Mouse (Mus musculus): ENCODE measurements around the gene Tbc1d23. TPM values are rescaled to one million over a fixed set of nuclear protein-coding genes. Genes with fewer than 3 reads are reported as not detected.

The Tbc1d23 gene
- polyA plus RNA-seq, 1 experiment from 2014 or later, result 13.4 TPM

DNA sequence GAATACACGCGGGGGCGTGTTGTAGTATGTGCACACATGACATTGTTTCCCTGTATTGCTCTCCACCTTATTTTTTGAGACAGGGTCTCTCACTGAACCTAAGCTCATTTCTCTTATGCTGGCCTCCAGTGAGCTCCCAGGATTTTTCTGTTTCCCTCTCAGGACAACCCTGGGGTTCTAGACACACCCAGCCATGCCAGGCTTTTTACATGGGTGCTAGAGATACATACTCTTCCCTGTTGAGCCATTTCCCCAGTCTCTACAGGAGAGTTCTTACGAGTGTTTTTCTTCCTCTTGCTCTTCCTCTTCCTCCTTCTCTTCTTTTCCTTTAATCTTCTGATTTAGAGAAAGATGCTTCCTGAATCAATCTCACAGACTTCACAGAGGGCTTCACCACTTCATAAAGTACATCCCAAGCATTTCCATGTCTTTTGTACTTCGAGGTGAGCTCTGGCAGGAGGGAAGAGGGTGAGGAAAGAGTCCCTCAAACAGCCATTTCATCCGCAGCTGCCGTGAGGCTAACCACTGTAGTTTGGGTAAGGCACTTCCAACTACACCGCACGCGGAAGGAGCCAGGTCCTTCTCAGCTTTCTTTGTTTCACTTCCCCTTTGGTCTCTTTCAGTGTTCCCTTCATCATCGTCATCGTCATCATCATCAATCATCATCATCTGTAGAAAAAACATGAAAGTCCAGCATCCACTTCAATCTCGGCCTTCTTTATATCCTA is 28.2 kb upstream of the Tbc1d23 start:
- WGBS, result 81% methylated on average over 13 of the region's 13 CpGs
- Histone ChIP-seq H3K36me3 (ENCODE audit: control insufficient read depth, insufficient read depth, low read length) (no peaks in the 10 kb centered on the region), H3K4me2 (no peak overlapping the region), H3K4me3 (ENCODE audit: low read depth, low read length) (no peak overlapping the region), H3K9me3 (ENCODE audit: control insufficient read depth, low read length) (no peaks in the 10 kb centered on the region), H3K27me3 (replicated peaks; ENCODE audit: control insufficient read depth, insufficient read depth, low read length) (no peaks in the 10 kb centered on the region), H3K27ac (ENCODE audit: low read depth, low read length) (no peak overlapping the region), H3K9ac (ENCODE audit: low read depth, low read length) (no peak overlapping the region), H3K4me1 (replicated peaks; ENCODE audit: control insufficient read depth, insufficient read depth, low read length) (no peaks in the 10 kb centered on the region)
- ATAC-seq (replicated peaks; ENCODE audit: low FRiP score) (no peak), DNase-seq (ENCODE audit: low spot score) (no peak)

DNA sequence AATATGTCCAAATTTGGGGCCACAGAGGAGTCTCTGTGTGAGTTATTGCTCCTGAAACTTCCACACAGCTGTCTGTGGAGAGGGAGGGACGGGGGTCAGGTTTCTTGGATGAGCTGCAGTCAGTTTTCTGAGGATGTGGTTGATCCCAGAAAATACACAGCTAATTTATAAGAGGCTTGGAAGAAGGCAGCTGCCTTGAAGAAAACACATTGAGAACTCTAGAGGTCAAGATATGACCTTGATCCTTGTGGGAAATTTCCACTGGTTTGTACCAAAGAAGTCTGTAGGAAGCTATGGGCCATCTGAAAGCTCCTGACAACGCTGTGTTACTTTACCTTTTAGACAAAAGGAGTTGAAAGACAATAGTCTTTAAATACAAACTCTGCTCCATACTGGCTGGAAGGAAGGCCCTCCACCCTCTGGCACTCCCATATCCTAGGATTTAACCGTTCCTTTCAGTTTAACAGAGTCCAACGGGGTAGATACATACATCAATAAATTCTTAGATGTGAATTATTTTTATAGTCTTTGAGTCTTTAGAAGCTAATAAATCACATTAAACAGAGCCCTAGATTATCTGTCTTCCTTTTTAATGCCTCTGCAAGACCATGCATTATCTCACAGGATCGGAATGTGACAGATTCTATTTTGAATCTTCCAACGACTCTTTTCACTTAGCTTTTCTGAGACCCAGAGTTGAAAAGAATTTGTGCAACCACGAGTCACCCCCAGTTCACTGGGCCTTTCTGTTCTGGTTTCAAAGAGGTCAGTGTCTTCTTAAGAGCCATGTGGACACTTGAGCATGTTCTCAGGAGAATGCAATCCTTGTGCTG is 20.5 kb upstream of the Tbc1d23 start:
- Histone ChIP-seq H3K4me1 (replicated peaks; ENCODE audit: control insufficient read depth, insufficient read depth, low read length) (no peaks in the 10 kb centered on the region), H3K27ac (ENCODE audit: low read depth, low read length) (no peak overlapping the region), H3K9ac (ENCODE audit: low read depth, low read length) (no peak overlapping the region), H3K4me2 (no peak overlapping the region), H3K9me3 (ENCODE audit: control insufficient read depth, low read length) (no peaks in the 10 kb centered on the region), H3K36me3 (ENCODE audit: control insufficient read depth, insufficient read depth, low read length) (no peaks in the 10 kb centered on the region), H3K27me3 (replicated peaks; ENCODE audit: control insufficient read depth, insufficient read depth, low read length) (no peaks in the 10 kb centered on the region), H3K4me3 (ENCODE audit: low read depth, low read length) (no peak overlapping the region)
- 50% methylated on average over 7 of the region's 7 CpGs for WGBS
- no peak for DNase-seq (ENCODE audit: low spot score)
- no peak for ATAC-seq (replicated peaks; ENCODE audit: low FRiP score)

DNA sequence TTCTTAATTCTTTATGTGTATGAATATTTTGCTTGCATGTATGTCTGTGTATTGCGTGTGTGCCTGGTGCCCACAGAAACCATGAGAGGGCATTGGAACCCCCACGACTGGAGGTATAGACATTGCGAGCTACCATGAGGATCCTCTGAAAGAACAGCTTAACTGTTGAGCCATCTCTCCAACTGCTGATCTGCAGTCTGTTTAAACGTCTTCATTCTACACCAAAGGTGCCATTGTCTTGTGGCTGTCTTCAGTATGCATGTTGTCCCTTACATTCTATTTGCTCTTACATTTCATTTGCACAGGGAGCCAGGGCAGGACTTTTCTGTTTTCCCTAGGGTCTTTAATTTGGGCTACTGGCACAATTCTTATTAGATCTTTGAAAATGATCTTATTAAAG is 19.7 kb upstream of the Tbc1d23 start:
- no peak overlapping the region for H3K9ac ChIP-seq (ENCODE audit: low read depth, low read length)
- H3K27me3 ChIP-seq (replicated peaks; ENCODE audit: control insufficient read depth, insufficient read depth, low read length), result no peaks in the 10 kb centered on the region
- H3K9me3 ChIP-seq (ENCODE audit: control insufficient read depth, low read length), result no peaks in the 10 kb centered on the region
- WGBS, result 80% methylated on average over 4 of the region's 4 CpGs
- ATAC-seq (replicated peaks; ENCODE audit: low FRiP score) (no peak), DNase-seq (ENCODE audit: low spot score) (no peak)
- H3K27ac ChIP-seq (ENCODE audit: low read depth, low read length), result no peak overlapping the region
- no peak overlapping the region for H3K4me2 ChIP-seq
- no peaks in the 10 kb centered on the region for H3K4me1 ChIP-seq (replicated peaks; ENCODE audit: control insufficient read depth, insufficient read depth, low read length)
- no peaks in the 10 kb centered on the region for H3K36me3 ChIP-seq (ENCODE audit: control insufficient read depth, insufficient read depth, low read length)
- no peak overlapping the region for H3K4me3 ChIP-seq (ENCODE audit: low read depth, low read length)

DNA sequence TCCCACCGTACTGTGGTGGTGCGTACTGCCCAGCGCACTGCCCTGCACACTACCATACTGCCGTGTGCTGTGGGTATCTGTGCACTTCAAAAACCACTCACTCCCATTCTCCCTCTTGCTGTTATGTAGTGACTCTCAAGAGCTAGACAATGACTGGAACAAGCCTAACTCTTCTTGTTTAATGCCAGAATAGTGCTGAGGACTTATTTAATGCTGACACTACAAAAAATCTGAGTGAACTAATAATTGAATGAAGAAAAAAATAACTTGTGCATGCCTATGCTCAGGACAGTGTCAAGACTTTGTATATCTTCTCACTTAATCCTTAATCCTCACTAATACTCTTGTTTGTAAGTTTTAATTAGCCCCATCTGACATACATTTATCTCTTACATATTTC is 16.2 kb upstream of the Tbc1d23 start:
- no peaks in the 10 kb centered on the region for H3K9me3 ChIP-seq (ENCODE audit: control insufficient read depth, low read length)
- H3K4me1 ChIP-seq (replicated peaks; ENCODE audit: control insufficient read depth, insufficient read depth, low read length), result no peaks in the 10 kb centered on the region
- H3K9ac ChIP-seq (ENCODE audit: low read depth, low read length), result no peak overlapping the region
- no peak overlapping the region for H3K4me3 ChIP-seq (ENCODE audit: low read depth, low read length)
- ATAC-seq (replicated peaks; ENCODE audit: low FRiP score), result no peak
- H3K27ac ChIP-seq (ENCODE audit: low read depth, low read length), result no peak overlapping the region
- no peaks in the 10 kb centered on the region for H3K36me3 ChIP-seq (ENCODE audit: control insufficient read depth, insufficient read depth, low read length)
- DNase-seq (ENCODE audit: low spot score), result no peak
- 85% methylated on average over 4 of the region's 4 CpGs for WGBS
- H3K4me2 ChIP-seq, result no peak overlapping the region
- H3K27me3 ChIP-seq (replicated peaks; ENCODE audit: control insufficient read depth, insufficient read depth, low read length), result no peaks in the 10 kb centered on the region

DNA sequence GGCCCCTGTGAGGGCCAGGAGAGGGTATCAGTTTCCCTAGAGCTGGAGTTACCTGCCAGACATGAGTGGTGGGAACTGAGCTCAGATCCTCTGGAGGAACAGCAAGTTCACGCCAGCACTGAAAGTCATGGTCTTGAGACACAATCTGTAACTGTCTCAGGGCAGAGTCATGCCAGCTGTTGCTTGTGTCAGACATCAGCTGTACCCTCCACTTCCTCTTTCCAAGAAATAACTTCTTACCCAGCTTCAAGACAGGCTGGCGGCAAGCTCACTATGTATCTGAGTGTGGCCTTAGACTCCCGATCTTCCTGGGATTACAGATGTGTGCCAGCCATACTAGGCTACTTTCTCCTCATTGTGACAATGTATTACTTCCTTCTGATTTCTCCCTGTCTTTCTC is 15.3 kb upstream of the Tbc1d23 start:
- H3K9ac ChIP-seq (ENCODE audit: low read depth, low read length), result no peak overlapping the region
- no peaks in the 10 kb centered on the region for H3K9me3 ChIP-seq (ENCODE audit: control insufficient read depth, low read length)
- H3K4me1 ChIP-seq (replicated peaks; ENCODE audit: control insufficient read depth, insufficient read depth, low read length), result no peaks in the 10 kb centered on the region
- WGBS, result 62% methylated on average over 3 of the region's 3 CpGs
- no peak for ATAC-seq (replicated peaks; ENCODE audit: low FRiP score)
- DNase-seq (ENCODE audit: low spot score), result no peak
- no peaks in the 10 kb centered on the region for H3K36me3 ChIP-seq (ENCODE audit: control insufficient read depth, insufficient read depth, low read length)
- H3K27ac ChIP-seq (ENCODE audit: low read depth, low read length), result no peak overlapping the region
- H3K4me3 ChIP-seq (ENCODE audit: low read depth, low read length), result no peak overlapping the region
- no peak overlapping the region for H3K4me2 ChIP-seq
- no peaks in the 10 kb centered on the region for H3K27me3 ChIP-seq (replicated peaks; ENCODE audit: control insufficient read depth, insufficient read depth, low read length)

DNA sequence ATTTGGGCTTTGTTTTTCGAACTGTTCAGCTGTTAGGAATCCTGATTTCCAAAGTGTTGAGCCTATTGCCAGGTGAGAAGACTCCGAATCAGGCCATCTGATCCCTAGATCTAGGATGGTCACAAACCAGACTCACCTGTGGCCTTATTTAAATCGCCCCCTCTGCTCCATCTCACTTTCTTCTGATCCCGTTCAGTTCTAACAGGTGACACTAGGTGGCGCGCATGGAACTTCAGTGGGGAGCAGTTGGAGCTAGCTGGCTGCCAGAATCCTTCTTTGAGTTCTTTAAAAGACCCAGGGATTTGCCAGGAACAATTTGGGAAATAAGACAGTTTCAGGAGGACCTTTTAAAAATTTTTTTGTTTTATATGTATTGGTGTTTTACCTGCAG is 12.5 kb upstream of the Tbc1d23 start:
- WGBS, result 12% methylated on average over 6 of the region's 6 CpGs
- DNase-seq (ENCODE audit: low spot score) (peak; percentile 46), ATAC-seq (replicated peaks; ENCODE audit: low FRiP score) (no peak)
- Histone ChIP-seq H3K27me3 (replicated peaks; ENCODE audit: control insufficient read depth, insufficient read depth, low read length) (no peaks in the 10 kb centered on the region), H3K27ac (ENCODE audit: low read depth, low read length) (no peak overlapping the region), H3K9me3 (ENCODE audit: control insufficient read depth, low read length) (no peaks in the 10 kb centered on the region), H3K4me2 (no peak overlapping the region), H3K4me3 (ENCODE audit: low read depth, low read length) (no peak overlapping the region), H3K9ac (ENCODE audit: low read depth, low read length) (no peak overlapping the region), H3K4me1 (replicated peaks; ENCODE audit: control insufficient read depth, insufficient read depth, low read length) (no peaks in the 10 kb centered on the region), H3K36me3 (ENCODE audit: control insufficient read depth, insufficient read depth, low read length) (no peaks in the 10 kb centered on the region)

DNA sequence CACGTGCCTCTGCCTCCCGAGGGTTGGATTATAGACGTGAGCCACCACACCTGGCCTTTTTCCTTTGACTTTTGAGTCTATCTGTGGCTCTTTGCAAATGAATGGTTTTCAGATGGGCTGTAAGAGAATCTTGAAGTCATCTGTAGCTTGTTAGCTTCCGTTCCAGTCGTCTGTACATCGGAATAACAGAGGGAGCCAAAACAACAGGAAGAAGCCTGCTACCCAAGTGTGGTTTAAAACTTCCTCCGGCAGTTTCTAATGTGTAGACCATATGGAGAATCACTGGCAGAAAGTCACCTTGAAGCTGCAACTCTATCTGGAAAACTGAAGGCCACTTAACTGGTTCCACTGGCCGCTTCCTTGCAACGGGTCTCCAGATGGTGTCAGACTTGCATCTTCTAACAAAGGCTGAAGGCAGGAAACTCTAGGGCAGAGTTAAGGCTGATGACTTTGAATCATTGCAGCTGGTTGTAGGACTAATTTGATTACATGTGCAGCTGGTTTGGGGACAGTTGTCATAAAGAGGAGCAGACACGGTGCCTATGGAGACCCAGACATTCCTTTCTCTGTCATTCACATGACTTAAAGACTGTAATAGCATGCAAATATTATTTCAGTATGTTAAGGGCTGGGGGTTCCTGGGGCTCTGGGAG is 12.0 kb upstream of the Tbc1d23 start:
- Histone ChIP-seq H3K4me2 (no peak overlapping the region), H3K9ac (ENCODE audit: low read depth, low read length) (no peak overlapping the region), H3K4me3 (ENCODE audit: low read depth, low read length) (no peak overlapping the region), H3K36me3 (ENCODE audit: control insufficient read depth, insufficient read depth, low read length) (no peaks in the 10 kb centered on the region), H3K4me1 (replicated peaks; ENCODE audit: control insufficient read depth, insufficient read depth, low read length) (no peaks in the 10 kb centered on the region), H3K27me3 (replicated peaks; ENCODE audit: control insufficient read depth, insufficient read depth, low read length) (no peaks in the 10 kb centered on the region), H3K27ac (ENCODE audit: low read depth, low read length) (no peak overlapping the region), H3K9me3 (ENCODE audit: control insufficient read depth, low read length) (no peaks in the 10 kb centered on the region)
- no peak for DNase-seq (ENCODE audit: low spot score)
- no peak for ATAC-seq (replicated peaks; ENCODE audit: low FRiP score)
- WGBS, result 49% methylated on average over 10 of the region's 10 CpGs

DNA sequence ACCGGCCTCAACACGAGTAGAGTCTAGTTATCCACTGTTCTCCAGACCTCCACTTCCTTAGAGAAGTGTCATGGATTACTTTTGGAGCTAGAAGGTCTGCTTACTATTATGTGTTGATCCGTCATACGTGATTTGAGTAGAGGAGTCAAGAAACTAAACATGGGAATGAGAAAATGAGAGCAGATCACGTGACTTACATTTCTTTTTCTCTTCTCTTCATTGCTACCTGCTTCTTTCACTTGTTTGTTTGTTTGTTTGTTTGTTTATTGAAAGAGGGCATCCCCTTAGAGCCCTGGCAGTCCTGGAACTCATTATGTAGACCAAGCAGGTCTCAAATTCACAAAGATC is 11.5 kb upstream of the Tbc1d23 start:
- no peak overlapping the region for H3K4me3 ChIP-seq (ENCODE audit: low read depth, low read length)
- no peak overlapping the region for H3K9ac ChIP-seq (ENCODE audit: low read depth, low read length)
- DNase-seq (ENCODE audit: low spot score) (no peak), ATAC-seq (replicated peaks; ENCODE audit: low FRiP score) (no peak)
- no peak overlapping the region for H3K4me2 ChIP-seq
- H3K27me3 ChIP-seq (replicated peaks; ENCODE audit: control insufficient read depth, insufficient read depth, low read length), result no peaks in the 10 kb centered on the region
- no peak overlapping the region for H3K27ac ChIP-seq (ENCODE audit: low read depth, low read length)
- no peaks in the 10 kb centered on the region for H3K36me3 ChIP-seq (ENCODE audit: control insufficient read depth, insufficient read depth, low read length)
- no peaks in the 10 kb centered on the region for H3K9me3 ChIP-seq (ENCODE audit: control insufficient read depth, low read length)
- WGBS, result 87% methylated on average over 5 of the region's 5 CpGs
- no peaks in the 10 kb centered on the region for H3K4me1 ChIP-seq (replicated peaks; ENCODE audit: control insufficient read depth, insufficient read depth, low read length)
